Mouse (Mus musculus) left cerebral cortex, adult 8-10 months (tissue): Measurements from ENCODE around the gene Ube2l3. TPM values are rescaled to one million over a fixed set of nuclear protein-coding genes. Genes with fewer than 3 reads are reported as not detected.

Experiments
- DNase-seq, 2 experiments: peaks; one replicate each; pipeline ENCODE4 v3.0.0; 2022; ENCODE audit warnings: low spot score in 2 of 2
- total RNA-seq, 4 experiments: library from RNA; stranded (reverse); gene quantifications; 2 replicates each; pipeline ENCODE4 v1.2.4; 2022

The Ube2l3 gene
- total RNA-seq, 4 experiments from 2014 or later: 125 to 149 (median 144) TPM

DNA sequence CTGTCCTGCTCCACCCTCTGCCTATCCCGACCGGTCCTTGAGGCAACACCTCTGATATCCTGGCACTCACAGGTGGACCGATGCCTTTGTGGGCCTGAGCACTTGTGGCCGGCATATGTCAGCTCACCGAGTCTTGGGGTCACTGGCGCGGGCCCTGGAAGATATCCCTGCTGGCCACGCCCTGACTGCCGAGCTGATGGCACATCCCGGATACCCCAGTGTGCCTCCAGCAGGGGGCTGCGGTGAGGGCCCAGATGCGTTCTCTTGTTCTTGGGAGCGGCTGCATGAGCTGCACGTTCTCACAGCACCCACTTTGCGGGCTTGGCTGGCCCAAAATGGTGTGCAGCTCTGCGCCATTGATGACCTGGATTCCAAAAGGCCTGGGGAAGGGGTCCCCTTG, 54.4 kb downstream of the Ube2l3 start:
- no peak for DNase-seq

GRCm38 (mm10) chr16:17147391-17147929, 55.0 kb downstream of the Ube2l3 start:
- DNase-seq: peak in 1 of 2 experiments; percentile 33

DNA sequence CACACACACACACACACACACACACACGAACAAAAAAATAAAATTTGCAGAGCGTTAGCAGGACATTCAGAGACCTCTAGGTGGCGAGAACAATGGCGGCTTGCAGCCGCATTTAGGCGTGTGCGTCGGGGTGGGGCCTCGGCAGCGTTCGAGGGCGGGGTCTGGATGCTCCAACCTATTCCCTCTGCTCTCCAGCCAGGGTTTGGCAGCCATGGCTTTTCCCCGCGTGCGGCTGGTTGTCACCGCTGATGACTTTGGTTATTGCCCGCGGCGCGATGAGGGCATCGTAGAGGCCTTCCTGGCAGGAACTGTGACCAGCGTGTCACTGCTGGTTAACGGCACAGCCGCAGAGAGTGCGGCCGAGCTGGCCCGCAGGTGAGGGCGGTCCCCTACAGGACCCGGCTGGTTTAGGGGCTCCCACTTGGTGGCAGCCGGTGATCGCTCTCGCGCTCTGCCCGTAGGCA, 55.6 kb downstream of the Ube2l3 start, which contains the start of gene Ccdc116:
Gene Ccdc116 (minus strand): TSS at position 458 of the 464 bp plus-strand sequence.
- peak; percentile 64 to 76 for DNase-seq

- no peak for DNase-seq
Measured at GRCm38 (mm10) chr16:17144339-17144738, 58.1 kb downstream of the Ube2l3 start, which contains the start of gene Ydjc. Gene Ydjc (plus strand): TSS chr16:17144621.

DNA sequence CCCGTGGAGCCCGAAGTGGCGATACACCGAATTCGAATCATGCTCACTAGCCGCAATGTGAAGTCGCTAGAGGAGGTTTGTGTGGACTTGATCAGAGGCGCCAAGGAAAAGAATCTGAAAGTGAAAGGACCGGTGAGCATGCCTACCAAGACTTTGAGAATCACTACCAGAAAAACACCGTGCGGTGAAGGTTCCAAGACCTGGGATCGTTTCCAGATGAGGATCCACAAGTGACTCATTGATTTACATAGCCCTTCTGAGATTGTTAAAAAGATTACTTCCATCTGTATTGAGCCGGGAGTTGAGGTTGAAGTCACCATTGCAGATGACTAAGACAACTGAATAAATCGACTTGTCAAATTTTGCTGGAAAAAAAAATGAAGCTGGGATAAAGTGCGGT, 65.1 kb downstream of the Ube2l3 start:
- no peak for DNase-seq

GRCm38 (mm10) chr16:17132906-17133200, 69.6 kb downstream of the Ube2l3 start:
- no peak for DNase-seq

DNA sequence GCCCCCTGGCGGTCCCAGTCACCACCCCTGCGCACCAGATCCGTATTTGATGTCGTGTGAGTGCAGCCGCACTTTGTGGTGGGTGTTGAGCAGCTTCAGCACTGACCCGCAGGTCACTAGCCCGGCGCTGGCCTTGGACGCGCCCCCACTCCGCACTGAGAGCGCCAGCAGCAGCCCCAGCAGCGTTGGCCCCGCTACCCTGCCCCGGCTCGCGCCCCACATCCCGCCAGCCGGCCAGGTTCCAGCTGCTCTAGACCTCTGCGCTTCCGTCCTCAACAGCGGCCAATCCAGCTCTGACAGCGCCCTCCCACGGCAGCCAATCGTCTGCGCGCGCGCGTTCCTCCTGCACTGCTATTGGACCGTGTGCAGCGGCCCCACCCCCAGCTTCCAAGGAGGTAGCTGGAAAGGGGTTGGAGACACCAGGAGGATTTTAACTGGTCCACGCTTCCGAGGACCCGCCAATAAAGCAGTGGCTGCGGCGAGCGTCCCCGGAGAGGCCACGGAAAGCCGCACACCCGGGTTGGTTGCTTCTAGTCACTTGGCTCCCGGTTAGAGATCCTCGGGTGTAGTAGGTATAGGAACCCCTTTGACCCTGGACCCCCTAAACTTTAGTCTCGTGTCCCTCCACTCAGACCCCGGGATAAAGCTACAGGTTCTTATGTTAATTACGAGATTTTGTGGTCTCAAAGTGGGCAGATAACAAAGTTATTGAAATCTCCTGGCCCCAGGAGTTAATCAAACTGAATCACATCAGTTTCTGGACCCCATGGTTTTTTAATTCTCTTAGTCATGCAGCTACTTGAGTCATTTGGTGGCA, 70.2 kb downstream of the Ube2l3 start, which contains the start of gene Sdf2l1:
Gene Sdf2l1 (minus strand): TSS at position 295 of the 817 bp plus-strand sequence.
- DNase-seq: peak; percentile 94 to 96

DNA sequence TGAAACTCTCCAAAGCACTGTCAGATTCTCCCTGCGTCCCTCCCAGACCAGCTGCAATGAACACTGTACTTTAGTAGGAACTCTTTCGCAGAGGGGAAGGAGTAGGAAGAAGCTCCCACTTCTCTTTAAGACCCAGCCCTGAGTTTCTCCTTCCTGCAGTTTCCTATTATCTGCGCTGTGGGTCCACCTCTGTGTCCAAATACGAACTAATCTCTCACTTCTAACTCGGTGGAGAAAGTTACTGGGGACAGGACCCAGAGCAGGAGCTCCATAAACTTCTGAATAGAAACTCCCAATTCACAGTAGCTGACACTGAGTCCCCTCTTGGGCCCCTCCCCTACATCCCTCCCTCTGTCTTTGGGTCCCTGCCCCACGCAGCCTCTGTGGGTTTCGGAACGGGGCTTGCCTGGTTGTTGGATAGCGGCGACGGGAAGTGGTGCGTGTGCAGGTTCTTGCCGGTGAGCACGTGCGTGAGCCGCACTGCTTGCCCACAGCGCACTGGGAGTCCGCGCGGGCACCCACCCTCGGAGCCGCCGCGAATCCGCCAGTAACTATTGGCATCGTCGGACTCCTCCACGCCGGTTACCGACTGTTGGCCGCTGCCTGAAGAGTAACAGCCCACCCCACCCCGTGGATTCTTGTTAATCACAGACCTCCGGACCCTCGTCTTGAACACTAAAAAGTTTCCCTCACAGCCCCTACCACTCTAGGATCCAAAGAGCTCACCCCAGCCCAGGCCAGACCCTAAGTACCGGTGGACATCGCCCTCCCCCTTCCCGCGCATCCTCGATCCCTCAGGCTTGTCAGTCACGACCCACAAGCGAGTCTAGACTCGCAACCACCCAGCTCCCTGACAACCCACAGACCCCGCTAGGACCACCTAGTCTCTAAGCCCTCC, 71.0 kb downstream of the Ube2l3 start:
- DNase-seq: peak in 1 of 2 experiments; percentile 12

DNA sequence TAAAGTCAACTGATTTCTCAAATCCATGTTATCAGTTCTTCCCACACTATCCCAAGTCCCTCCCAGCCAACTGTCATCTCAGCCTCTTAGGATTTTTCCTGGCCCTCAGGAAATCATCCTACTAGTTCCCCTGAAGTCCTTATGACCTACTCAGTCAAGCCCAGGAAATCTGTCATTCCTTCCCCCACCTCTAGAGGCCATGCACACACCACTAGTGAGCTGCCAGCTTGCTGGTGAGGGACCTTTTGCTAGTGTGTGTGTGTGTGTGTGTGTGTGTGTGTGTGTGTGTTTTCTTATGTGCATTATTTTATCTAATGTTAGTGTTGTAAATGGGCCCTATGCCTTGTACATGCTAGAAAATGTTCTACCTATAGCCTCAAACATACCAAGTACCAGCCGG, 75.2 kb downstream of the Ube2l3 start:
- no peak for DNase-seq

GRCm38 (mm10) chr16:17124871-17125520, 77.5 kb downstream of the Ube2l3 start, which contains the start of gene 2610318N02Rik:
Gene 2610318N02Rik (minus strand): TSS chr16:17125167.
- peak; percentile 44 to 55 for DNase-seq

- no peak for DNase-seq
Measured at GRCm38 (mm10) chr16:17124119-17124870, 78.2 kb downstream of the Ube2l3 start.

DNA sequence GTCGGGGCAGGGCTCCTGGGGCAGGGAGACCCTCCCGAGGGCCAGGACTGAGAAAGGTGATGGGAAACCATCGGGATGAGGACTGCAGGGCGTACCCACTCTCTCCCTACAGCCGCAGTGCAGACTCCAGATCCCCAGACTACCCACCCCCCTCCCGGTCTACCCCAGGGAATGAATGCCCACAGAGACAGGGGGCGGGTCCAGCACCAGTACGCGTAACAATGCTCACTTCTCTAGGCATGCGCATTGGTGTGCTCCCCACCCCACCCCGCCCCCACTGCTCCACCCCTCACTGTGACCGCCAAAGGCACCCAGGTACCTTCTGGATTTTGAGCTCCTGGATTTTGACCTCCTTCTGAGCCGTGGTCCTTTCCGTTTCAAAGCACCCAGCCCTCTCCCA, 80.9 kb downstream of the Ube2l3 start:
- no peak for DNase-seq

GRCm38 (mm10) chr16:17117309-17117799, 85.1 kb downstream of the Ube2l3 start:
- no peak for DNase-seq

DNA sequence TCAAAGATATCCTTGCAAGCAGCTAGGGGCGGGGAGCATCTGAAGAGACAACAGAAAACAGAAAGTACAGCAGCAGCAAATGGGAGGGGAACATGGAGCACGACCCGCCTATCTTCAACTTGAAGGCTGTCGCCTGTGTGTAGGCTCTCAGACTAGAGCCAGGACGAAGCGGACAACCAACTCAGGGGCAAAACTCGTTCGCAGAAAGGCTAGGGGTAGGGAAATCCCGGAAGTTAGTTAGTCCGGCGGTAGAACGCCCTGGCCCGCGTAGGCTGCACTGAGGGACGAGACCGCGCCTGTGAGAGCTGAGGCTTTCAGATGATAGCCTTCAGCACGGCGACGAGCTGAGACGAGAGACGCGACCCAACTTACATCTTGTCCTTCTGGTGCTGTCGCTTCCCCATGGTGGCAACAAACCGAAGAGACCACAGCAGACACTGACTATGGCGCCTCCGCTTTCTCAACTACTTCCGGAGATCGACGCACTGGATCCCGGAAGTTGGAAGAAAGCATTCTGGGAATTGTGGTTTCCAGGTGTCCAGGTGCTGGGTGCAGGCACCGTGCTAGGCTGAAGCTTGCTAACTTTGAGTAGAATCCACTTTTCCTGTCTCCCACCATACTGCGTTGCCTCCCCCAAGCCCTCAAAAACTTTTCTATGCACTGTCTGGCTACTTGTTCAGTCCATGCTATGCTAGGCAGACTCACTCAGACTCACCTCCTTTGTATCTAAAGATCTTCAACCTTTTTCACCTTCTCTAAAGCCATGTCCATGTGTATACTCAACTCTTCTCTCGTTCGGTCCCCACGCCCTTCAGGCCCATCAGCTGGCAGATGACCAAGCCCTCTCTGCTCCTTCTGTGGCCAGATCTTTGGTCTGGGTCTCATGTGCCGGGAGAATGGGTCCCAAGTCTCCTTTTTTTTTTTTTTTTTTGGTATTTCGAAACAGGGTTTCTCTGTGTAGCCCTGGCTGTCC, 91.4 kb downstream of the Ube2l3 start, which contains the start of gene Ppil2:
Gene Ppil2 (minus strand): TSS at position 487 of the 973 bp plus-strand sequence.
- DNase-seq: peak; percentile 39 to 66

DNA sequence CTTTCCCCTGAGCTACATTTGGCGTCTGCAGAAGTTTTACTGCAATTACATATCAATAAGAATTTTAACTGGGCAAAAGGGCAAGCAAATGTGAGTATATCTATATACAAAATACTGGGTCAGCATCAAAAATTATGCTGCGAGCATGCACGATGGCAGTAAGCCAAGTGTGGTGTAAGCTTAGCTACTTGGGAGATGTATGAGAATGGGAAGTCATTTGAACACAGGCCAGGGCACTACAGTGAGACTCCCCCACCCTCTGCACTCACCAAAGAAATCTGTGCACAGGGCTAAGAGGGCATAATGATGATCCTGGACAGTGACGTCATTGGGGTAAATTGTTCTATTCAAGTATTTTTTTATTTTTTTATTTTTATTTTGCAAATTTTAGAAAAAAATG, 97.8 kb downstream of the Ube2l3 start:
- DNase-seq: no peak

GRCm38 (mm10) chr16:17102630-17103220, 99.7 kb downstream of the Ube2l3 start:
- no peak for DNase-seq
